Mouse (Mus musculus): ENCODE measurements around the gene Ryr1. TPM values are rescaled to one million over a fixed set of nuclear protein-coding genes. Genes with fewer than 3 reads are reported as not detected.

Gene Ryr1
- polyA plus RNA-seq, 1 experiment from 2014 or later = 0.03 TPM

- ChIA-PET POLR2A (no interaction called here), CTCF (no interaction called here)
- peaks cover 4% of the 10 kb centered on the region for H3K27me3 ChIP-seq
- no peak for TF ChIP-seq CTCF (IDR thresholded peaks at IDR 0.05)
- ATAC-seq = no peak
- in situ Hi-C loops (cut with MboI; ENCODE audit: low pct_unique_long_range_greater_than_20kb) = loop anchor here (25.0 kb wide), 1 partner anchor 414 kb away; no protein-coding TSS in a partner anchor
- no peak for DNase-seq (ENCODE audit: low read depth, low spot score)
Observed at GRCm38 (mm10) chr7:29123531-29124358, 1.2 kb downstream of the Ryr1 start.

GRCm38 (mm10) chr7:29122821-29123220 is 2.2 kb downstream of the Ryr1 start:
- no peak for TF ChIP-seq CTCF (IDR thresholded peaks at IDR 0.05)
- ATAC-seq (no peak), DNase-seq (ENCODE audit: low read depth, low spot score) (no peak)
- ChIA-PET CTCF (no interaction called here), POLR2A (no interaction called here)
- peaks cover 4% of the 10 kb centered on the region for H3K27me3 ChIP-seq
- in situ Hi-C loops (cut with MboI; ENCODE audit: low pct_unique_long_range_greater_than_20kb) = loop anchor here (25.0 kb wide), 1 partner anchor 414 kb away; no protein-coding TSS in a partner anchor

GRCm38 (mm10) chr7:29119526-29119925 is 5.5 kb downstream of the Ryr1 start:
- TF ChIP-seq CTCF (IDR thresholded peaks at IDR 0.05) = no peak
- in situ Hi-C loops (cut with MboI; ENCODE audit: low pct_unique_long_range_greater_than_20kb) = loop anchor here (25.0 kb wide), 1 partner anchor 418 kb away; no protein-coding TSS in a partner anchor
- CTCF ChIA-PET = no interaction called here
- DNase-seq (ENCODE audit: low read depth, low spot score) = no peak
- ATAC-seq = no peak
- POLR2A ChIA-PET = interaction anchor here (0.5 kb wide), 1 partner anchor 37 kb away, joined by 3 read pairs; the partner anchor contains the start of gene Fam98c
- H3K27me3 ChIP-seq = peaks cover 5% of the 10 kb centered on the region

- ATAC-seq = no peak
- H3K27me3 ChIP-seq = peaks cover 6% of the 10 kb centered on the region
- in situ Hi-C loops (cut with MboI; ENCODE audit: low pct_unique_long_range_greater_than_20kb) = loop anchor here (25.0 kb wide), 1 partner anchor 419 kb away; no protein-coding TSS in a partner anchor
- TF ChIP-seq CTCF (IDR thresholded peaks at IDR 0.05) = no peak
- DNase-seq (ENCODE audit: low read depth, low spot score) = no peak
- ChIA-PET POLR2A (no interaction called here), CTCF (no interaction called here)
Observed at GRCm38 (mm10) chr7:29118142-29118851, 6.7 kb downstream of the Ryr1 start.

- in situ Hi-C loops (cut with MboI; ENCODE audit: low pct_unique_long_range_greater_than_20kb) = loop anchor here (25.0 kb wide), 1 partner anchor 428 kb away; no protein-coding TSS in a partner anchor
- no peak for TF ChIP-seq CTCF (IDR thresholded peaks at IDR 0.05)
- POLR2A ChIA-PET = no interaction called here
- peaks cover 7% of the 10 kb centered on the region for H3K27me3 ChIP-seq
- DNase-seq (ENCODE audit: low read depth, low spot score) (no peak), ATAC-seq (no peak)
- CTCF ChIA-PET = no interaction called here
Observed at GRCm38 (mm10) chr7:29108992-29109955, 15.7 kb downstream of the Ryr1 start.

GRCm38 (mm10) chr7:29101286-29102017 is 23.5 kb downstream of the Ryr1 start:
- ChIA-PET POLR2A (interaction anchor here (0.6 kb wide), 1 partner anchor 175 kb away, joined by 3 read pairs; no protein-coding TSS in a partner anchor), CTCF (no interaction called here)
- in situ Hi-C loops (cut with MboI; ENCODE audit: low pct_unique_long_range_greater_than_20kb) = loop anchor here (25.0 kb wide), 1 partner anchor 436 kb away; no protein-coding TSS in a partner anchor
- DNase-seq (ENCODE audit: low read depth, low spot score) (no peak), ATAC-seq (no peak)
- H3K27me3 ChIP-seq = peaks cover 13% of the 10 kb centered on the region
- no peak for TF ChIP-seq CTCF (IDR thresholded peaks at IDR 0.05)

- peaks cover 7% of the 10 kb centered on the region for H3K27me3 ChIP-seq
- in situ Hi-C loops (cut with MboI; ENCODE audit: low pct_unique_long_range_greater_than_20kb) = no loop called here
- TF ChIP-seq CTCF (IDR thresholded peaks at IDR 0.05) = no peak
- ChIA-PET CTCF (interaction anchor here (1.0 kb wide), 1 partner anchor 29 kb away, joined by 4 read pairs; no protein-coding TSS in a partner anchor), POLR2A (no interaction called here)
- DNase-seq (ENCODE audit: low read depth, low spot score) (no peak), ATAC-seq (no peak)
Observed at GRCm38 (mm10) chr7:29097131-29097530, 27.8 kb downstream of the Ryr1 start.

GRCm38 (mm10) chr7:29088817-29089216 is 36.2 kb downstream of the Ryr1 start:
- in situ Hi-C loops (cut with MboI; ENCODE audit: low pct_unique_long_range_greater_than_20kb) = no loop called here
- DNase-seq (ENCODE audit: low read depth, low spot score) (no peak), ATAC-seq (no peak)
- ChIA-PET CTCF (no interaction called here), POLR2A (interaction anchor here (0.6 kb wide), 1 partner anchor 451 kb away, joined by 3 read pairs; no protein-coding TSS in a partner anchor)
- peaks cover 47% of the 10 kb centered on the region for H3K27me3 ChIP-seq
- TF ChIP-seq CTCF (IDR thresholded peaks at IDR 0.05) = no peak

- peaks cover 48% of the 10 kb centered on the region for H3K27me3 ChIP-seq
- no peak for ATAC-seq
- ChIA-PET CTCF (no interaction called here), POLR2A (interaction anchor here (0.5 kb wide), 1 partner anchor 44 kb away, joined by 3 read pairs; no protein-coding TSS in a partner anchor)
- DNase-seq (ENCODE audit: low read depth, low spot score) = no peak
- no peak for TF ChIP-seq CTCF (IDR thresholded peaks at IDR 0.05)
- in situ Hi-C loops (cut with MboI; ENCODE audit: low pct_unique_long_range_greater_than_20kb) = no loop called here
Observed at GRCm38 (mm10) chr7:29086902-29087301, 38.1 kb downstream of the Ryr1 start.

All from Patski (cell line).